Mouse (Mus musculus) 3134 (cell line): ENCODE data around the gene Fam53b.

Source experiments
- DNase-seq: peaks from one replicate; pipeline ENCODE4 v3.0.0-alpha.2; 2011; ENCODE audit warnings: low spot score; ENCODE audit not compliant: insufficient read length; ENCODE audit errors: extremely low read depth

Fam53b gene

GRCm38 (mm10) chr7:132790447-132791219 lies 23.1 kb downstream of the Fam53b start:
- no peak for DNase-seq

DNA sequence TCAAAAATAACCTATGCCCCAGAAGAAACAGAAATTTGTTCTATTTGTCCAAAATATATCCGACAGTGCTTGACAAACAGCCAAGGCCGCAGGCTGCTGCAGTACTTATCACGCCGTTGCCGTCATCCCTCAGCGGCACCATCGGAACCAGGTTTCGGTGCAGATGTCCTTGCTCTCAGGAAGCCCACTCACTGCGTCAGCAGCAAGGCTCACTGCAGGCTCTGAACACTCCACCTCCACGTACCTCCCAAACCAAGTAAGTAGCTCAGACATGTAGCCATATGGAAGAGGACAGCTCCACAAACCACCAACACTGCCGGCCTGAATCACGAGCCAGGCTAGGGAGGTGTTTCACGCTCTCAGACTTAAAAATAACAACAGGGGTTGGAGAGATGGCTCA lies 24.9 kb downstream of the Fam53b start:
- no peak for DNase-seq

GRCm38 (mm10) chr7:132787496-132788190 lies 26.0 kb downstream of the Fam53b start:
- no peak for DNase-seq

DNA sequence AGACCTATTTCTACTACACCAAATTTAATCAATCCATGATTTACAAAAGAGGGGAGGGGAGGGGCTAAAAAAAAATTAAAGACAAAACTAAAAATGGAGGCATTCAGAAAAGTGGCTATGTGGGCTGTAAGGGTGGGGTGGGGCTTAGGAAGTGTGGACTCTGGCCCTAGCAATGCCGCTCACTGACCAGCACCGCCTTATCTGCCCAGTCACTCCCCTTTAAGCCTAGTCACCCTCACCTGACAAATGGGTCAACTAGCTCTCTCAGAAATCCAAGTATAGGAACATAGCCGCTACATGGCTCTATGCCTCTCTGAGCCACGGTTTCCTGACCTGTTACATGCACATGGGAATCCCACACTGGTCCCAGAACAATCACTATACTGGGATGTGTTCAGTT lies 26.7 kb downstream of the Fam53b start:
- DNase-seq = no peak

GRCm38 (mm10) chr7:132786522-132786921 lies 27.2 kb downstream of the Fam53b start:
- no peak for DNase-seq

GRCm38 (mm10) chr7:132786011-132786410 lies 27.7 kb downstream of the Fam53b start:
- no peak for DNase-seq

DNA sequence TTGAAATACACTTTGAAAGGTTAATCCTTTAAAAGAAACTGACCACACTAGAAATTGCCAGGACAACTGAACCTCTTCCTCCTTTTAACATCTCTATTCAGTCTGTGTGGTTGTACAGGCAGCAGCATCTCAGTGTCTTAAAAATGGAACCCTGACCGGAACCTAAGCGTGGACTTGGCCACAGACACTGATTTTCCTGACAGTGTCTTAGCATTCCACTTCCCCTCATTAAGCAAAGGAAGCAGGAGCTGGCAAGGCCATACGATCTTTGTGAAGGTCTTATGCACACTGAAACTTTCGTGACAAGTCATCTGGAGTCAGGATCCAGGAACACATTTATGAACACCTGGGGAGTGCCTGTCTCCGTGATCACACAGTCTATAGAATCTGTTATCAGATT lies 29.6 kb downstream of the Fam53b start:
- no peak for DNase-seq

DNA sequence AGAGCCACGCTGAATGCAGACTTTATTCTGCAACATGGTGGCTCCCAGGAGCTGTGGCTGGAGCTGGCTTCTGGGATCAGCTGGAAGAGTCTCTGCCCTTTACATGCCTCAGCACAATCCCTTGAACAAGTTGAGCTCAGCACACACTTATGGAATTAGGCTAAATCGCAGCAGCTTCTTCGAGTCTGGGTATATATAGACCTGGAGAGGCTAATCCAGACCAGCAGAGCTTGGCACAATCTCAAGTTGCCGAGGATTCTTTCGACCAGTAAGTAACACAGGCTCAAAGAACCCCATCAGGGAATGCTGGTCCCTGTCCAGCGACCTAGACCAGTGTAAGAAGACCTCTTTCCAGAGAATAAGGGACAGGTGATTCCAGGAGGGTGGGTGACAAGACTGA lies 31.8 kb downstream of the Fam53b start:
- DNase-seq = no peak

DNA sequence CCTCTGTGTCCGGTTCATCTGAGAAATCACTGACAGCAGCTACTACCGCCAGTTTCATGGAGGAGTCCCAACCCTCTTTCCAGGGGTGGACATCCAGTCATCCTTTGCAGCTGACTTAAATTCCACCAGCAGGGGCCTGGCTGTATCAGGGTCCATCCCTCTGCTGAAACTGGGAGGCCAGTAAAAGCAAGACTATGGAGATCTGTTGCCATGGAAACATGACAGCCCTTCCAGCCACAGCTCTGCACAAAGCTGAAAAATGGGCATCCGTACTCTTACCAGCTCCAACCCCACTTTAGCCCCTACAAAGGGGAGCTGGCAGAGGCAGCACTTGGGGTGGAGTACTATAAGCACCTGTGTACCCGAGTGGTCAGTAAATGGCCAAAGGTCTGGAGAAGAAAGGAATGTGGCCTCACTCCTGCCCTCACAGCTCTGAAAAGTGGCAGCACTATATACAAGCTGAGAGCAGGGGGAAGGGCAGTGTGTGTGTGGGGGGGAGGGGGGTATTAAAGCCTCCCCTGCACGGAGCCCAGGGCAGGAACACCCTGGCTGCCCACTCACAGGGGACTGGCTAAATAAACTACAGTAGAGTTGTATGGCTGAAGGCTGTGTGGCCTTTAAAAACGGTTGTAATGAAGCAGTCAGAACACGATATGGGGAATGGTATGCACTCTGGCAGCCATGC lies 32.4 kb downstream of the Fam53b start:
- DNase-seq = no peak

GRCm38 (mm10) chr7:132780611-132781010 lies 33.1 kb downstream of the Fam53b start:
- no peak for DNase-seq

GRCm38 (mm10) chr7:132778630-132779029 lies 35.1 kb downstream of the Fam53b start:
- DNase-seq = no peak

DNA sequence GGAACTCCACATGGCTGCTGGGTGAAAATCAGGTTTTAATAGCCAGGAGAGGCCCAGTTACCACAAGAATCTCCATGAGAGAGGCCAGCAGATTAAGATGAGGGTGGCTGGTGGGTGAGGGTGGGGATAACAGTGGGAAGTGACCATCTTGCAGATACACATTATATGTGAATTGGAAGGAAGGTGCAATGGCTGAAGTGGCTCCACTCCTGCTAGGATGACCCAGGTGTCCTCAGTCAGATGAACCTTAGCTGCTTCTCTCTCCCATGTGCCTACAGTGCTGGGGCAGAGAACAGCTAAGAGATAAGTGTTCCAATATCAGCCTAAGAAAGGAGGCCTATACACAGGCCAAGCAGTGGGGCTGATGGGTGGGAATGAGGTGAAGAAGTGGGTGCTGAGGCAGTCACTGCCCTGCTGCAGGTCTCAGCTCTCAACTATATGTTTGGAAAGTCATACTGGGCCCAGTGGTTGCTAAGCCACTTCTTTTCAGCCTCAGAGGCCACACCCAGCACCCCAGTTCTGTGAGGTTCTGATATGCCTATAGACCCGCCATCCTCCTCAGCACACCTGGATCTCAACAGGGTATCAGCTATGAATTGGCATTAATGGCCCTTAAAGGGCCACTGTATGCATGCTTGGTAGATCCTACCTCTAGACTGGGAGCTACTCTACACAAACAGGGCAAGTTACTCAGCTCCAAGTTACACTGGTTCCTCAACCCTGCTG lies 35.8 kb downstream of the Fam53b start:
- no peak for DNase-seq

- no peak for DNase-seq
These were observed 36.6 kb downstream of the Fam53b start for GRCm38 (mm10) chr7:132777117-132777516.

DNA sequence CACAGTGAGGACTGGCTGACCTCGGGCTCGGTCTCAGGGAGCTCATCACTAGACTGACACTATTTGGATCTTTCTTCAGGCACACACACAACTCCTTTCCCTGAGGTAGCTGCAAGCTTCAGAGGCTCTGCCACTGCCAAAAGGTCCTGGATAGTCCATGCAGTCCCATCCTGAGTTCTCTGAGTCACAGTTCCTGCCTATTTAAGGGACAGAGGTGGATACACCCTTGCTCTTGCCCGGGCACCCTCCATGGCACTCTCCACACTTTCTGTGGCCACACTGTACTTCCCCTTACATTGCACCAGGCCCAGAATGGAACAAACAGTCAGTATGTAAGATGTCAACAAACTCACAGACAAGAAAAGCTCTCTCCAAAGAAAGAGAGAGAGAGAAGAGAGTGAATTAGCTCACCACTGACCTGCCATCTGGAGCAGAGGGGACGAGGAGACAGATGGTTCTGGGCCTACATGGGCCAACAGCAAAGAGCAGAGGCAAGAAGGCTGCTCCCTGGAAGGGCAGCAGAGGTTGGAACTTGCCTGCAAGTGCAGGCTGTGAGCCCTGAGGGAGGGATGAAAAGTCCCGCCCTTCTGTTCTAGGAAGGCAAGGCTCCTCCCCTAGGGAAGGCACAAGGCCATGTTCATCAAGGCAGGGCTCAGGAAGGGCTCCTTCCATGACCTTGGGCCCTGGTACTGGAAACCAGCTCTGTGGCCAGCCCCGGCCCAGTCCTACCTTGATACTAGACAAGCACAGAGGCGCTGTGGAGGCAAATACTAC lies 37.2 kb downstream of the Fam53b start:
- no peak for DNase-seq

- DNase-seq = no peak
These were observed 37.8 kb downstream of the Fam53b start for GRCm38 (mm10) chr7:132775922-132776321.

DNA sequence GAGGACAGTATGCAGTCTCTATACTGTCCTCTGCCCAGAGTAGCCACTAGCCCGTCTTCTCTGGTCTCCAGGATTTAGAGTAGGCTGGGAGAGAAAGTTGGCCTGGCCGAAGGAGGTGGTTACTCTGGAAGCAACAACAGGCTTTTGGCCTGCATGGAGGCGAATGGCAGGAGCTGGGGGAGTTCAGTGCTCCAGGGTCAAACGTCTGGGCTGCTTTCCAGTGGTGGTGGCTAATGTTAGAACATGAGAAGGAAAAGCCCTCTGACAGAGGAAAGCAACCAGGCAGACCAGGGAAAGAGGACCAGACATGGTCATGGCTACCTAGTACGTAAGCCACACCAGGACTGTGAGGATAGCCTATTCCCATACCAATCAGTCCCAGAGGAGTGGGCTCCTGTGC lies 38.4 kb downstream of the Fam53b start:
- no peak for DNase-seq

GRCm38 (mm10) chr7:132773011-132773705 lies 40.5 kb downstream of the Fam53b start:
- DNase-seq = no peak

- DNase-seq = no peak
These were observed 41.2 kb downstream of the Fam53b start for GRCm38 (mm10) chr7:132772440-132772839.

DNA sequence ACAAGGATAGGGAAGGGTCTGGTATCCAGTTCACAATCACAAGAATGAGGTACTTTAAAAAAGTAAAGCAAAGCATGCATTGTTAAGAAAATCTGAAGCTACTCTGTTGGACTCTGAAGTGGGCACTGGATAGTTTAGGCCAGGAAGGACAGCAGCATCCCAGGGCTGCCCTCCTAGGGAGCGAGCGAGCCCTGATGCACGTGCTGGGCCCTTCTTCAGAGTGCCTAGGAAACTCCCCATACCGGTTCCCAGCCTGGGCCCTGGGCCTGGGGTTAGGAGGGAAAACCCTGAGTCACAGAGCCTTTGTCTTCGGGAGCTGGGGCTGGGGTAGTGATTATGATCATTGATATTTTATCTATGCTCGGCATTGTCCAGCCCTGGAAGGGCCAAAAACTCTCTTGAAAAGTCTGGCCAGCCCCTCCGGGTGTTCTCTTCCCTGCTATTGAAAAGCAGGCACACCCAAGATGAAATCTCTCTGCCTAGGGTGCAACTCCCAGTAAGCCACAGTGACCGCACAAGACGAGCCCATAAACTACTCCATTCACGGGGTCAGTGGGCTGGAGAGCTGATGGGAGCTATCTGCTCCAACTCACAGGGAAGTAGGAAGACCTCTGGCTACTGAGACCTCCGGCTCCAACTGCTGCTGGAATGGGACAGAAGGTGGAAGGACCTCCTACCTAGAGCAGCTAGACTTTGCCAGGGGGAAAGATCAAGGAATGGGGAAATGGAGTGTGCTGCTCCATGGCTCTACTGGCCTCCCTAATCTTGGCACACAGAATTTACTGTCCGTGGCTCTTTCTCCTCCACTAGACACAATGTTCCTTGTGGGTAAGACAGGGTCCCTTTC lies 45.0 kb downstream of the Fam53b start:
- no peak for DNase-seq
